Mouse (Mus musculus) midbrain, embryonic 15.5 days (tissue): ENCODE measurements around the gene Tsc2. TPM values are rescaled to one million over a fixed set of nuclear protein-coding genes. Genes with fewer than 3 reads are reported as not detected.

Experiments
- ATAC-seq: fragments of 200-750 bp; cut with Nextera tagmentation; replicated peaks from 2 replicates; pipeline ENCODE4 v1.8.0; 2017; ENCODE audit warnings: moderate TSS enrichment
- H3K27ac ChIP-seq: fragments of 300-500 bp; sonication (generic); 2 replicates; pipeline ENCODE4 v1.5.1; 2015; ENCODE audit warnings: mild to moderate bottlenecking, inconsistent platforms
- H3K27me3 ChIP-seq: fragments of 300-500 bp; sonication (generic); replicated peaks from 2 replicates; pipeline ENCODE4 v1.6.1; 2015; ENCODE audit warnings: inconsistent platforms
- H3K36me3 ChIP-seq: fragments of 300-500 bp; sonication (generic); replicated peaks from 2 replicates; pipeline ENCODE4 v1.6.1; 2015; ENCODE audit warnings: inconsistent platforms
- H3K4me1 ChIP-seq: fragments of 300-500 bp; sonication (generic); 2 replicates; pipeline ENCODE4 v1.6.1; 2015; ENCODE audit warnings: inconsistent platforms
- H3K4me2 ChIP-seq: fragments of 300-500 bp; sonication (generic); 2 replicates; pipeline ENCODE4 v1.6.1; 2015; ENCODE audit warnings: inconsistent platforms, mild to moderate bottlenecking, moderate library complexity
- H3K4me3 ChIP-seq: fragments of 300-500 bp; sonication (generic); 2 replicates; pipeline ENCODE4 v1.5.1; 2015; ENCODE audit warnings: mild to moderate bottlenecking, inconsistent platforms
- H3K9ac ChIP-seq: fragments of 300-500 bp; sonication (generic); 2 replicates; pipeline ENCODE4 v1.6.1; 2015; ENCODE audit warnings: mild to moderate bottlenecking, inconsistent platforms
- H3K9me3 ChIP-seq: fragments of 300-500 bp; sonication (generic); 2 replicates; pipeline ENCODE4 v1.6.1; 2016; ENCODE audit warnings: inconsistent platforms
- WGBS: fragments of 180-500 bp; shearing (Covaris S2); methylation state at CpG from one replicate; pipeline ENCODE4 v1.1.7; 2015; ENCODE audit warnings: mixed read lengths; 5-methylcytosine and 5-hydroxymethylcytosine counted together
- polyA plus RNA-seq: library from polyadenylated mRNA; unstranded; fragments of >200 nt; fragmentation: Nextera tagmentation; extraction: Ambion mirVana; gene quantifications from 2 replicates; pipeline ENCODE4 v1.2.1, GENCODE M21; 2015

The Tsc2 gene
- polyA plus RNA-seq, 1 experiment from 2014 or later = 89.6 TPM

DNA sequence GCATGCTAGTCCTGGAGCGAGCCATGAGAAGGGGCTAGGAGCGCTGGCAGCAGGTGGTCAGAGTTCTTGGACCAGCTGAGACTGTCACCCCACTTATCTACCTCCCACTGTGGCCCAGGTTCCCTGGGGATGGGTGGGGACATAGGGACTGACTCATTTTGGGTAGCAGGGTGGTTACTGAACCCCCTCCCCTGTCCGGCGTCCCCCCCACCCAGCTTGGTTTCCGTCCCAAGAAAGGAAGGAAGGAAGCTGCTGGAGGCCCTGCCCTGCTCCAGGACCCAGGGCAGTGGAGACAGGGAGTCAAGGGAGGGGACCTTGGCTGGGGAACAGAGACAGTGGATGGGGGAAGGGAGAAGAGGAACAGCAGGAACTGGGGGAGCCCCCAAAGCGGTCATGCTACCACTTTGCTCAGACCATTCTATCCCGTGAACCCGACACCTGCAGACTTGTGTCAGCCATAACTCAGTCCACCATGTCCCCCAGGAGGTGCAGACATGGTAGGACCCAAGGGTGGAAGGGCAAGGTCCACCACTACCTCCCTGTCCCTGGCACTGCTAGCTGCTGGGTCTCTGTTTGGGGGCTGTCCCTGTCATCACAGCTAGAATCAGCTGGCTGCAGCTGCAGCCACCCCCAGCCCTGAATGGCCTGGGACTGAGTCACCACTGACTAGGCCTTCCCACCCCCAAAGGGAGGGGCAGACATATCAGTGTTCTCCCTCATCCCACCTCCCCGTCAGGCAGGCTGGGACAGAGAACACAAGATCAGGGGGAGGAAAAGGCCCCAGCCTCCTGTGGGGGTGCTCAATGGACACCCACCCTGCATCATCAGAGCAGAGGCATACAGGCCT is 12.7 kb upstream of the Tsc2 start:
- Histone ChIP-seq H3K4me3 (no peak overlapping the region), H3K4me1 (peaks cover 10% of the 10 kb centered on the region), H3K9ac (no peak overlapping the region), H3K27me3 (no peaks in the 10 kb centered on the region), H3K4me2 (no peak overlapping the region), H3K36me3 (no peaks in the 10 kb centered on the region), H3K9me3 (no peaks in the 10 kb centered on the region), H3K27ac (peak overlapping the region; percentile 34)
- no peak for ATAC-seq
- 71% methylated on average over 9 of the region's 9 CpGs for WGBS

DNA sequence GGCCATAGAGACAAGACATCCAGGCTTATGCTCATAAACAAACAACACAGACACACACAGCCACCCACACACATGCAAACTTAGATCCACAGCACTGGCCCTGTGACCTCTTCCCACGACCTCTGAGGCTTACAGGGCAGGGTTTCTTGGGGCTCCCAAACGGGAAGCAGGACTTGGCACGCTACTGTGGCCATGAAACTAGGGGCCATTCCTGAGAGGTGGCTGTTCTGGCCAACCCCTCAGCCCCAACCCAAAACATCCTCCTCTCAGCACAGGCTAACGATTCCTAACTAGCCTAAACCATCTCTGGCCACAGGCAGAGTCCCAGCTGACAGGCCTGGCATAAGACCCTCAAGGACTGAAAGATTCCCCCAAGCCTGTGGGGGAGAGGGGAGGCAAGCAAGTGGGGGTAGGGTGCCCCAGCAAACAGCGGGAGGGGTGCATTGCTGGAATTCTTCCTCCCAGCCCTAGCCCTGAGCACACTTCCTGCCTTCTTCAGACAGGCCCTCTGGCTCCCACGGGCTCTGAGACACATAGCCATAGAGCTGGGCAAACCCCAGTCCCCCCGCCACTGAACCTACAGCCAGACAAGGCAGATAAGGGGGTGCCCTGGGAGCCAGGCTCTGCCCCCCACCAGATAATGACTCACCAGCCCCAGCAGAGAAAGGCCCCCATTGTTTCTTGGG is 11.7 kb upstream of the Tsc2 start:
- Histone ChIP-seq H3K4me2 (no peak overlapping the region), H3K9me3 (no peaks in the 10 kb centered on the region), H3K4me3 (no peak overlapping the region), H3K9ac (no peak overlapping the region), H3K4me1 (peaks cover 5% of the 10 kb centered on the region), H3K27ac (peak overlapping the region; percentile 34; the same call in 1 of the 2 replicates), H3K36me3 (peaks cover 4% of the 10 kb centered on the region; the same call in 1 of the 2 replicates), H3K27me3 (no peaks in the 10 kb centered on the region)
- ATAC-seq = no peak
- WGBS = 53% methylated on average over 7 of the region's 7 CpGs

GRCm38 (mm10) chr17:24642791-24643343 is 10.4 kb upstream of the Tsc2 start:
- peaks cover 5% of the 10 kb centered on the region; the same call in 1 of the 2 replicates for H3K36me3 ChIP-seq
- H3K4me3 ChIP-seq = no peak overlapping the region
- H3K4me1 ChIP-seq = no peaks in the 10 kb centered on the region
- 81% methylated on average over 6 of the region's 6 CpGs for WGBS
- no peak for ATAC-seq
- H3K27ac ChIP-seq = no peak overlapping the region
- H3K4me2 ChIP-seq = no peak overlapping the region
- H3K9me3 ChIP-seq = no peaks in the 10 kb centered on the region
- H3K9ac ChIP-seq = no peak overlapping the region
- no peaks in the 10 kb centered on the region for H3K27me3 ChIP-seq

DNA sequence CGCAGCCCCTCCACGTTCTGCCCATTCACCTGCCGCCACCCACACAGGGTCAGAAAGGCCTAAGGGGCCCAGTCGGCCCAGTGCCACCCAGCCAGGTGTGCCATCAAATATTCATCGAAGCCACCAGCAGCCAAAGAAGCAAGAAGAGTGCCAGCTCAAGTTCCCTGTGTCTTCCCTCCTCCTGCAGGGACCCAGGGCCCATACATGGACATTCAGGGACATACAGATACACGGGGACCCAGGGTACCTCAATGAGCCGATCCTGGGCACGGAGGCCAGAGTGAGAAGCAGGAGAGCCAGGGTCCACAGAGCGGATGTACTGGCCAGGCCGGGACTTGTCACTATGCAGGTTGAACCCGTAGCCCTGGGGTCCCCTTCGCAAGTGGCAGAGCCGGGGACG is 9.5 kb upstream of the Tsc2 start:
- no peak for ATAC-seq
- WGBS = 91% methylated on average over 14 of the region's 14 CpGs
- no peaks in the 10 kb centered on the region for H3K27me3 ChIP-seq
- no peaks in the 10 kb centered on the region for H3K9me3 ChIP-seq
- H3K9ac ChIP-seq = no peak overlapping the region
- no peak overlapping the region for H3K27ac ChIP-seq
- peaks cover 5% of the 10 kb centered on the region; the same call in 1 of the 2 replicates for H3K36me3 ChIP-seq
- H3K4me2 ChIP-seq = no peak overlapping the region
- no peaks in the 10 kb centered on the region for H3K4me1 ChIP-seq
- H3K4me3 ChIP-seq = no peak overlapping the region

GRCm38 (mm10) chr17:24640581-24640980 is 8.2 kb upstream of the Tsc2 start:
- 94% methylated on average over 15 of the region's 15 CpGs for WGBS
- Histone ChIP-seq H3K27me3 (no peaks in the 10 kb centered on the region), H3K9me3 (no peaks in the 10 kb centered on the region), H3K4me2 (no peak overlapping the region), H3K4me1 (no peaks in the 10 kb centered on the region), H3K27ac (no peak overlapping the region), H3K9ac (no peak overlapping the region), H3K36me3 (peaks cover 5% of the 10 kb centered on the region; the same call in 1 of the 2 replicates), H3K4me3 (no peak overlapping the region)
- no peak for ATAC-seq

DNA sequence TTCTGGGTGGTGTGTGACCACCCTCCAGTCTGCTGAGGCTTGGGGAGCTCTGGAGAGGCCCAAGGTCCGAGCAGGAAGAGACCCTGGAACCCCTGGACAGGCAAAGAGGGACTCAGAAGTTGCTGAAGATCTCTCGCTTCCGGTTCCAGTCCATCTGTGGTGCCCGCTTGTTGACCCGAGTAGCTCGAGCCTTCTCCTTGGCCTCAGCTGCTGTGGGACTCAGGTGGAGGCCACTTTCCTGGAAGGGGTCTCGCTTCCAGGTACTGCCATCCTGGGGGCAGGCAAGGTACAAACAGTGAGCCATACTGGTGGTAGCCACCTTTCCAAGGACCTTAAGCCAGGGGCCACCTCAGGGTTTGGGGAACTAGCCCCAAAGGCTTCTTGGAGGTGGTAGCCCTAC is 7.7 kb upstream of the Tsc2 start:
- 91% methylated on average over 7 of the region's 7 CpGs for WGBS
- no peaks in the 10 kb centered on the region for H3K4me1 ChIP-seq
- no peak overlapping the region for H3K9ac ChIP-seq
- no peaks in the 10 kb centered on the region for H3K9me3 ChIP-seq
- no peak overlapping the region for H3K27ac ChIP-seq
- H3K4me2 ChIP-seq = no peak overlapping the region
- peaks cover 5% of the 10 kb centered on the region; the same call in 1 of the 2 replicates for H3K36me3 ChIP-seq
- ATAC-seq = no peak
- H3K4me3 ChIP-seq = no peak overlapping the region
- no peaks in the 10 kb centered on the region for H3K27me3 ChIP-seq

DNA sequence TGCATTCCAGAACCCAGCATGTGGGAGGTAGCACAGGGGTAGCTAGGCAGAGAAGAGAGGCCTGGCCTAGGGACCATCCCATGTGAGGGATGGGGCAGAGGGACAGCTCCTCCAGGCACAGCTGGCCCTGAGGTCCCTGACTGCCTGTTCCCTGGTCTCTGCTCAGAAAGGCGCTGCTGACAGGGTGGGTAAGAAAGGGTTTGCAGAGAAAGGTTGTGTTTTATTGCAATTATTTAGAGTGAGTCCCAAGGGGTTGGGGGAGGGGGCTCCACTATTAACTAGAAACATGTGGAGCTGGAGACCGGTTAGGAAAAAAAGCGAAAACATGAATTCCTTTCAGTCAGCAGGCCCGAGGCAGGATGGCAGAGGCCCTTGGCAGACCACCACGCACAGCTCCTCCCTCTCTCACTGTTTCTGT is 7.2 kb upstream of the Tsc2 start:
- H3K9ac ChIP-seq = no peak overlapping the region
- H3K27ac ChIP-seq = no peak overlapping the region
- 91% methylated on average over 5 of the region's 5 CpGs for WGBS

GRCm38 (mm10) chr17:24638840-24639239 is 6.4 kb upstream of the Tsc2 start:
- ATAC-seq = no peak
- no peak overlapping the region for H3K27ac ChIP-seq
- 69% methylated on average over 9 of the region's 9 CpGs for WGBS

More for the DNA sequence above, 7.2 kb upstream of the Tsc2 start:
- H3K4me1 ChIP-seq = no peaks in the 10 kb centered on the region
- no peak overlapping the region for H3K4me3 ChIP-seq
- no peak for ATAC-seq
- H3K27me3 ChIP-seq = no peaks in the 10 kb centered on the region
- peaks cover 5% of the 10 kb centered on the region; the same call in 1 of the 2 replicates for H3K36me3 ChIP-seq
- H3K9me3 ChIP-seq = no peaks in the 10 kb centered on the region
- H3K4me2 ChIP-seq = no peak overlapping the region

GRCm38 (mm10) chr17:24638214-24638613 is 5.8 kb upstream of the Tsc2 start:
- Histone ChIP-seq H3K4me2 (no peak overlapping the region), H3K27me3 (no peaks in the 10 kb centered on the region), H3K4me3 (no peak overlapping the region), H3K9ac (no peak overlapping the region), H3K27ac (no peak overlapping the region), H3K4me1 (peaks cover under 1% of the 10 kb centered on the region; the same call in 1 of the 2 replicates), H3K36me3 (peaks cover 5% of the 10 kb centered on the region; the same call in 1 of the 2 replicates), H3K9me3 (no peaks in the 10 kb centered on the region)
- ATAC-seq = no peak
- WGBS = 88% methylated on average over 4 of the region's 4 CpGs

More at GRCm38 (mm10) chr17:24638840-24639239, 6.4 kb upstream of the Tsc2 start:
- no peaks in the 10 kb centered on the region for H3K4me1 ChIP-seq
- H3K9ac ChIP-seq = no peak overlapping the region
- no peaks in the 10 kb centered on the region for H3K27me3 ChIP-seq
- no peak overlapping the region for H3K4me3 ChIP-seq
- H3K9me3 ChIP-seq = no peaks in the 10 kb centered on the region
- peaks cover 5% of the 10 kb centered on the region; the same call in 1 of the 2 replicates for H3K36me3 ChIP-seq
- H3K4me2 ChIP-seq = no peak overlapping the region

DNA sequence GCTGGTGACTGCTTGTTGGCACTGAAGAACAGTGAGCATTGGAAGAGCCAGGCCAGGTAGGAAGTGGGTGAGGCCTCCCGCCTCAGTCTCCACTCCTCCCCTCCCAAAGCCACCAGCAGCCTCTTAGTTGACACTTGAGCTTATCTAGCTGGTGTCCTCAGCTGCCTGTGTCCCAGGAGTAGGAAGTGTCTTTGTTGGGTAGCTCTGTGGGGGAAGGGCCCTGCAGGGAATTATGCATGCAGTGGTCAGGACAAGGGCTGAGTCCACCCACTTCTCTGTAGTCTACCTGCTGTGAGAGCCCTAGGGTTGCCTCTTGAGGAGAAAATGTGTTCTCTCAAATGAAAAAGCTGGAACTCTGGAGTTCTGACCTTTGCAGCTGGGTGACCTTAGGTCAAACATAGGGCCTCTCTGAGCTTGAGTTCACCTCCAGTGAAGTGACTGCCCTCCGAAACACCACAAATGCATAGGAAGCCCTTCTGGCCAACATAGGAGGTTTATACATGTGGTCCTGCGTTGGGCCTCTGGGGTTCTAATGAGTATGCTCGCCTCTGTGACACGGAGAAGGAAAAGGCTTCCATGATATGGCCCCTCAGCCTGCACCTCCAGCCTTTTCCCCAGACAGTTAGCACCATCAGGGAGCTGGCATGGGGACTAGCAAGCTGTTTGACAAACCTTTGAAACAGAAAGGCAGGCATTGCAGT is 4.5 kb upstream of the Tsc2 start:
- Histone ChIP-seq H3K4me2 (no peak overlapping the region), H3K4me3 (no peak overlapping the region), H3K9me3 (no peaks in the 10 kb centered on the region), H3K9ac (no peak overlapping the region), H3K4me1 (peaks cover 8% of the 10 kb centered on the region), H3K27ac (no peak overlapping the region), H3K27me3 (no peaks in the 10 kb centered on the region), H3K36me3 (peaks cover 5% of the 10 kb centered on the region; the same call in 1 of the 2 replicates)
- no peak for ATAC-seq
- 62% methylated on average over 5 of the region's 5 CpGs for WGBS

DNA sequence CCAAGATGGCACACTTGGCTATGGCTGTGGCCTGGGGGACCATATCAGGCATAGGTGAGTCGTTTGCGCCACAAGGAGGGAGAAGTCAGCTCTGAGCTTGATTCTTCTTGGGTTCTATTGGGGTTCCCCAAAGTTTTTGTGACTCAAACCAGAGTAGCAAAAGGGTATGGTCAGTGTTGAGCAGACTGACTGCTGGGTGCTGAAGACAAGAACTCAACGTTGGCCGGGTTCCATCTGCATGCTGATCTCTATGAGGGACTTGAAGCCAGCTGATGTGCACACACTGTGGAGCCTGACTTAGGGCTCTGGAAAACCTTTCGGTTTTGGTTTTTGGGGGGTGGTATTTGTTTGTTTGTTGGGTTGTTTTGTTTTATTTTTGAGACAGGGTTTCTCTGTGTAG is 3.3 kb upstream of the Tsc2 start:
- WGBS = 95% methylated on average over 5 of the region's 5 CpGs
- ATAC-seq = no peak
- Histone ChIP-seq H3K36me3 (peaks cover 5% of the 10 kb centered on the region; the same call in 1 of the 2 replicates), H3K4me1 (peaks cover 14% of the 10 kb centered on the region), H3K4me2 (no peak overlapping the region), H3K27me3 (no peaks in the 10 kb centered on the region), H3K9ac (no peak overlapping the region), H3K4me3 (no peak overlapping the region), H3K9me3 (no peaks in the 10 kb centered on the region), H3K27ac (no peak overlapping the region)

DNA sequence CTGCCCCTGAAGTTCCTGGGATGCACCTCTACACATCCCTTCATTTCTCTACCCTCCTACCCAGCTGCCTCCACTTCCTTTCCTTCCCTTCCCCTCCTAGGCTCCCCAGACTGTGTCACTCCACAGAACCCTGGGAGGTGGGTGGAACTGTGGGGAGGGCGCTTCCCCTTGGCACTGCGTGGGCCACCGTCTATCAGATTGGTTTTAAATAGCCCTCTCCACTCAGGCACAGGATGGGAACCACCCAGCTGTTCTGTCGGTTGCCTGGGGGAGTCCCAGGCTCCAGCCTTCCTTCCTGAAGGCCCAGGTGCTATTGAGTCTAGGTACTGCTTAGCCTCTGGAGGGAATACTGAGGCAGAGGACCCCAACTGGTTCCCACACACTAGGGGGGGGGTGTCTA is 2.6 kb upstream of the Tsc2 start:
- 87% methylated on average over 4 of the region's 4 CpGs for WGBS
- peaks cover 6% of the 10 kb centered on the region; the same call in 1 of the 2 replicates for H3K36me3 ChIP-seq
- no peaks in the 10 kb centered on the region for H3K27me3 ChIP-seq
- no peak overlapping the region for H3K27ac ChIP-seq
- ATAC-seq = no peak
- H3K4me2 ChIP-seq = no peak overlapping the region
- H3K4me3 ChIP-seq = no peak overlapping the region
- no peaks in the 10 kb centered on the region for H3K9me3 ChIP-seq
- peaks cover 14% of the 10 kb centered on the region for H3K4me1 ChIP-seq
- H3K9ac ChIP-seq = no peak overlapping the region
